Mouse (Mus musculus) liver, embryonic 16.5 days (tissue): ENCODE measurements around the gene Ndufb2. TPM values are rescaled to one million over a fixed set of nuclear protein-coding genes. Genes with fewer than 3 reads are reported as not detected.

Experiments
- ATAC-seq: fragments of 200-750 bp; cut with Nextera tagmentation; 2 replicates; pipeline ENCODE4 v1.8.0; 2017; ENCODE audit warnings: low read depth, mild to moderate bottlenecking, moderate number of reproducible peaks, moderate library complexity
- H3K27ac ChIP-seq: fragments of 300-500 bp; sonication (generic); 2 replicates; pipeline ENCODE4 v1.5.1; 2014; ENCODE audit warnings: mild to moderate bottlenecking, low read length
- H3K27me3 ChIP-seq: fragments of 300-500 bp; sonication (generic); 2 replicates; pipeline ENCODE4 v1.6.1; 2014; ENCODE audit warnings: low read depth, low read length, mixed read lengths; ENCODE audit not compliant: control insufficient read depth, insufficient read depth
- H3K36me3 ChIP-seq: fragments of 300-500 bp; sonication (generic); 2 replicates; pipeline ENCODE4 v1.6.1; 2014; ENCODE audit warnings: mild to moderate bottlenecking; ENCODE audit not compliant: control insufficient read depth, insufficient read depth
- H3K4me1 ChIP-seq: fragments of 300-500 bp; sonication (generic); 2 replicates; pipeline ENCODE4 v1.6.1; 2014; ENCODE audit warnings: low read depth, low read length, mixed read lengths; ENCODE audit not compliant: control insufficient read depth
- H3K4me2 ChIP-seq: fragments of 300-500 bp; sonication (generic); 2 replicates; pipeline ENCODE4 v1.6.1; 2014; ENCODE audit warnings: low read depth, low read length, mixed read lengths
- H3K4me3 ChIP-seq: fragments of 300-500 bp; sonication (generic); 2 replicates; pipeline ENCODE4 v1.5.1; 2014; ENCODE audit warnings: low read depth, mild to moderate bottlenecking, low read length
- H3K9ac ChIP-seq: fragments of 300-500 bp; sonication (generic); 2 replicates; pipeline ENCODE4 v1.6.1; 2014; ENCODE audit warnings: low read depth, low read length
- H3K9me3 ChIP-seq: fragments of 300-500 bp; sonication (generic); replicated peaks from 2 replicates; pipeline ENCODE4 v1.6.1; 2016; ENCODE audit warnings: low read length; ENCODE audit not compliant: control insufficient read depth
- WGBS: fragments of 180-500 bp; shearing (Covaris S2); extraction: QIAGEN DNeasy Blood & Tissue Kit; methylation state at CpG from one replicate; pipeline ENCODE4 v1.1.7; 2014; ENCODE audit not compliant: insufficient replicate concordance; 5-methylcytosine and 5-hydroxymethylcytosine counted together
- polyA plus RNA-seq: library from polyadenylated mRNA; unstranded; fragments of >200 nt; fragmentation: Nextera tagmentation; extraction: Ambion mirVana; gene quantifications from 2 replicates; pipeline ENCODE4 v1.2.1, GENCODE M21; 2015

The Ndufb2 gene
- polyA plus RNA-seq, 1 experiment from 2014 or later: 195 TPM

DNA sequence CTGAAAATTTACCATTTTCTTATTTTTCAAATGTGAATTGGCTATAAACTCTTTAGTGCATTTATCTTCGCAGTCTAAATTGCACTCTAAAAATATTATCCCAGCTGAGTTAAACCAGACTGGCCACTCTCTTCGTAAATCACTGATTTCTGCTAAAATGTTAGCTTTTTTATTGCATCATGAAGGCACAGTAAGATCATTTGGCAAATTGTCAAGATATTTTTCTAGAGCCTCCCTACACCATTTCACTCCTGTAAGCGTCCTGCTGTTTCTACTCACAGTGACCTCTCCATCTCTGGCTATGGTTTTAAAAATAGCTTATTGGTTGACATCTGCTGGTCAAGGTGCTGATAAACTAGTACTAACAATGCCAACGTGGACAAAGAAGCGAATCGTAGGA lies 13.7 kb downstream of the Ndufb2 start:
- WGBS: 73% methylated on average over 6 of the region's 6 CpGs
- no peak for ATAC-seq

GRCm38 (mm10) chr6:39606862-39607261 lies 14.5 kb downstream of the Ndufb2 start:
- Histone ChIP-seq H3K9ac (no peak overlapping the region), H3K4me3 (no peak overlapping the region), H3K9me3 (no peaks in the 10 kb centered on the region), H3K36me3 (no peaks in the 10 kb centered on the region), H3K27ac (no peak overlapping the region), H3K4me2 (no peak overlapping the region), H3K27me3 (no peaks in the 10 kb centered on the region), H3K4me1 (no peaks in the 10 kb centered on the region)
- ATAC-seq: no peak
- WGBS: 35% methylated on average over 3 of the region's 3 CpGs

More for the DNA sequence above, 13.7 kb downstream of the Ndufb2 start:
- Histone ChIP-seq H3K27ac (no peak overlapping the region), H3K4me1 (no peaks in the 10 kb centered on the region), H3K4me2 (no peak overlapping the region), H3K36me3 (no peaks in the 10 kb centered on the region), H3K9ac (no peak overlapping the region), H3K9me3 (no peaks in the 10 kb centered on the region), H3K27me3 (no peaks in the 10 kb centered on the region), H3K4me3 (no peak overlapping the region)

GRCm38 (mm10) chr6:39607365-39607764 lies 15.0 kb downstream of the Ndufb2 start:
- H3K9ac ChIP-seq: no peak overlapping the region
- H3K9me3 ChIP-seq: no peaks in the 10 kb centered on the region
- no peak overlapping the region for H3K4me3 ChIP-seq
- H3K4me1 ChIP-seq: no peaks in the 10 kb centered on the region
- WGBS: 60% methylated on average over 5 of the region's 5 CpGs
- H3K27me3 ChIP-seq: no peaks in the 10 kb centered on the region
- ATAC-seq: no peak
- no peak overlapping the region for H3K4me2 ChIP-seq
- H3K36me3 ChIP-seq: no peaks in the 10 kb centered on the region
- H3K27ac ChIP-seq: no peak overlapping the region

DNA sequence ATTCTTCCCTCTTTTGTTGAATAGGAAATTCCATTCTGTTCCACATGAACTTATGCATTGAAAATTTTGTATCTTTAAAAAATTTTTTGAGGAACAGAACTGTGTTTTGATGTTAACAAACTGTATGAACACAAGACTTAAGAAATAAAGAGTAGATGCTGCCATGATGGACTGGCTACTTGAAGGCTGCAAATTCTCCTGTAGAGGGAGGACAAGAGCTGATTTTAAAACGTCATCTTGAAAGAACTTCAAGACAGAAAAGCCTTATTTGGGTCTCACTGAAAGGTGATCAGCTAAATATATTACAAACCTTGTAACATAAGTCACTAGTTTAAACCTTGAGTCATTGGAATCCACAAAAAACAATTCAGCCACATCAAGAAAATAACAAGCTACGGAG lies 17.8 kb downstream of the Ndufb2 start:
- 71% methylated on average over 2 of the region's 2 CpGs for WGBS
- Histone ChIP-seq H3K27me3 (no peaks in the 10 kb centered on the region), H3K36me3 (no peaks in the 10 kb centered on the region; the same call in 1 of the 2 replicates), H3K4me2 (no peak overlapping the region), H3K4me3 (no peak overlapping the region), H3K4me1 (no peaks in the 10 kb centered on the region), H3K9me3 (no peaks in the 10 kb centered on the region), H3K27ac (no peak overlapping the region), H3K9ac (no peak overlapping the region)
- ATAC-seq: no peak

- H3K9ac ChIP-seq: no peak overlapping the region
- H3K4me1 ChIP-seq: no peaks in the 10 kb centered on the region
- H3K9me3 ChIP-seq: no peaks in the 10 kb centered on the region
- no peak overlapping the region for H3K4me2 ChIP-seq
- H3K4me3 ChIP-seq: no peak overlapping the region
- H3K36me3 ChIP-seq: peaks cover 3% of the 10 kb centered on the region; the same call in 1 of the 2 replicates
- no peak for ATAC-seq
- WGBS: 76% methylated on average over 2 of the region's 2 CpGs
- H3K27me3 ChIP-seq: no peaks in the 10 kb centered on the region
- no peak overlapping the region for H3K27ac ChIP-seq
These were observed 18.9 kb downstream of the Ndufb2 start for GRCm38 (mm10) chr6:39611296-39611695.

Other genes with a start within 250 kb of the Ndufb2 start
- gene Slc37a3, start 214.9 kb upstream of the Ndufb2 start, polyA plus RNA-seq: 9.2 and 9.9 TPM in 2 replicates
- gene Rab19, start 211.4 kb upstream of the Ndufb2 start, polyA plus RNA-seq: 0.36 and 0.54 TPM in 2 replicates
- gene Mkrn1, start 172.1 kb upstream of the Ndufb2 start, polyA plus RNA-seq: 256 and 283 TPM in 2 replicates
- gene Dennd2a, start 34.7 kb upstream of the Ndufb2 start, polyA plus RNA-seq: 0.96 and 1.1 TPM in 2 replicates
- 10.7 and 11.9 TPM in 2 replicates for gene Adck2, start 18.7 kb upstream of the Ndufb2 start, polyA plus RNA-seq
- gene Gm42420, start 6.8 kb upstream of the Ndufb2 start, polyA plus RNA-seq: 1.4 TPM in 2 replicates
- gene Braf, start 132.9 kb downstream of the Ndufb2 start, polyA plus RNA-seq: 5.6 TPM in 2 replicates
- 53.8 and 62.2 TPM in 2 replicates for gene Mrps33, start 218.4 kb downstream of the Ndufb2 start, polyA plus RNA-seq